Mouse (Mus musculus): Measurements from ENCODE around the gene Ldb3.

The Ldb3 gene

GRCm38 (mm10) chr14:34512602-34513001 lies 75.9 kb downstream of the Ldb3 start:
- no peak for DNase-seq (ENCODE audit: extremely low spot score, low spot score)

- DNase-seq (ENCODE audit: extremely low spot score, low spot score) = no peak
Observed at GRCm38 (mm10) chr14:34511901-34512300, 76.6 kb downstream of the Ldb3 start.

- no peak for DNase-seq (ENCODE audit: extremely low spot score, low spot score)
Observed at GRCm38 (mm10) chr14:34508842-34509439, 79.5 kb downstream of the Ldb3 start.

- DNase-seq (ENCODE audit: extremely low spot score, low spot score) = no peak
Observed at GRCm38 (mm10) chr14:34508187-34508840, 80.2 kb downstream of the Ldb3 start.

GRCm38 (mm10) chr14:34505309-34505708 lies 83.2 kb downstream of the Ldb3 start:
- no peak for DNase-seq (ENCODE audit: extremely low spot score, low spot score)

- DNase-seq (ENCODE audit: extremely low spot score, low spot score) = no peak
Observed at GRCm38 (mm10) chr14:34504377-34504776, 84.1 kb downstream of the Ldb3 start.

- no peak for DNase-seq (ENCODE audit: extremely low spot score, low spot score)
Observed at GRCm38 (mm10) chr14:34503759-34504158, 84.7 kb downstream of the Ldb3 start.

GRCm38 (mm10) chr14:34503325-34503647 lies 85.2 kb downstream of the Ldb3 start, which contains the start of gene Bmpr1a:
Gene Bmpr1a, minus strand, starts transcription at chr14:34503341.
- DNase-seq (ENCODE audit: extremely low spot score, low spot score) = no peak

GRCm38 (mm10) chr14:34502475-34503324 lies 85.8 kb downstream of the Ldb3 start:
- peak; percentile 94 for DNase-seq (ENCODE audit: extremely low spot score, low spot score)

- peak; percentile 77 for DNase-seq (ENCODE audit: extremely low spot score, low spot score)
Observed at GRCm38 (mm10) chr14:34501804-34502474, 86.5 kb downstream of the Ldb3 start.

GRCm38 (mm10) chr14:34501447-34501803 lies 87.1 kb downstream of the Ldb3 start:
- DNase-seq (ENCODE audit: extremely low spot score, low spot score) = no peak

- no peak for DNase-seq (ENCODE audit: extremely low spot score, low spot score)
Observed at GRCm38 (mm10) chr14:34500309-34500708, 88.2 kb downstream of the Ldb3 start.

- DNase-seq (ENCODE audit: extremely low spot score, low spot score) = no peak
Observed at GRCm38 (mm10) chr14:34499664-34500063, 88.8 kb downstream of the Ldb3 start.

GRCm38 (mm10) chr14:34497346-34497745 lies 91.1 kb downstream of the Ldb3 start:
- no peak for DNase-seq (ENCODE audit: extremely low spot score, low spot score)

- DNase-seq (ENCODE audit: extremely low spot score, low spot score) = no peak
Observed at GRCm38 (mm10) chr14:34493682-34494081, 94.8 kb downstream of the Ldb3 start.

- DNase-seq (ENCODE audit: extremely low spot score, low spot score) = no peak
Observed at GRCm38 (mm10) chr14:34492688-34493087, 95.8 kb downstream of the Ldb3 start.

GRCm38 (mm10) chr14:34490965-34491364 lies 97.5 kb downstream of the Ldb3 start:
- DNase-seq (ENCODE audit: extremely low spot score, low spot score) = no peak

GRCm38 (mm10) chr14:34489928-34490327 lies 98.6 kb downstream of the Ldb3 start:
- DNase-seq (ENCODE audit: extremely low spot score, low spot score) = no peak

- DNase-seq (ENCODE audit: extremely low spot score, low spot score) = no peak
Observed at GRCm38 (mm10) chr14:34486169-34486568, 102.3 kb downstream of the Ldb3 start.

GRCm38 (mm10) chr14:34483469-34484341 lies 104.8 kb downstream of the Ldb3 start:
- DNase-seq (ENCODE audit: extremely low spot score, low spot score) = no peak
